Mouse (Mus musculus) limb, embryonic 14.5 days (tissue): ENCODE data around the gene Dhodh. TPM values are rescaled to one million over a fixed set of nuclear protein-coding genes. Genes with fewer than 3 reads are reported as not detected.

ENCODE experiments used
- ATAC-seq: fragments of 200-750 bp; cut with Nextera tagmentation; 2 replicates; pipeline ENCODE4 v1.8.0; 2017; ENCODE audit warnings: low read depth, moderate number of reproducible peaks, moderate TSS enrichment; ENCODE audit not compliant: low FRiP score
- DNase-seq: peaks from one replicate; pipeline ENCODE4 v3.0.0-alpha.2; 2015; ENCODE audit warnings: low spot score
- H3K27ac ChIP-seq: fragments of 300-500 bp; sonication (generic); replicated peaks from 2 replicates; pipeline ENCODE4 v1.5.1; 2014; ENCODE audit warnings: low read depth, mild to moderate bottlenecking, low read length, moderate library complexity, mixed read lengths
- H3K27me3 ChIP-seq: fragments of 300-500 bp; sonication (generic); 2 replicates; pipeline ENCODE4 v1.6.1; 2014; ENCODE audit warnings: low read length, mixed read lengths; ENCODE audit not compliant: control insufficient read depth, insufficient read depth
- H3K36me3 ChIP-seq: fragments of 300-500 bp; sonication (generic); 2 replicates; pipeline ENCODE4 v1.6.1; 2014; ENCODE audit warnings: mild to moderate bottlenecking, low read length, moderate library complexity, mixed read lengths; ENCODE audit not compliant: control insufficient read depth, insufficient read depth
- H3K4me1 ChIP-seq: fragments of 300-500 bp; sonication (generic); 2 replicates; pipeline ENCODE4 v1.6.1; 2014; ENCODE audit warnings: antibody characterized with exemption, low read length, mixed read lengths; ENCODE audit not compliant: control insufficient read depth, insufficient read depth
- H3K4me2 ChIP-seq: fragments of 300-500 bp; sonication (generic); replicated peaks from 2 replicates; pipeline ENCODE4 v1.6.1; 2014; ENCODE audit warnings: low read depth, mild to moderate bottlenecking, low read length, moderate library complexity; ENCODE audit not compliant: severe bottlenecking
- H3K4me3 ChIP-seq: fragments of 300-500 bp; sonication (generic); replicated peaks from 2 replicates; pipeline ENCODE4 v1.5.1; 2014; ENCODE audit warnings: low read length
- H3K9ac ChIP-seq: fragments of 300-500 bp; sonication (generic); 2 replicates; pipeline ENCODE4 v1.6.1; 2014; ENCODE audit warnings: mild to moderate bottlenecking, low read depth, low read length, moderate library complexity; ENCODE audit not compliant: severe bottlenecking
- H3K9me3 ChIP-seq: fragments of 300-500 bp; sonication (generic); 2 replicates; pipeline ENCODE4 v1.6.1; 2016; ENCODE audit warnings: low read length; ENCODE audit not compliant: control insufficient read depth
- POLR2A ChIP-seq: fragments of 200-500 bp; IDR thresholded peaks from 2 replicates; pipeline ENCODE4 v1.8.0; 2012; ENCODE audit warnings: inconsistent platforms, mild to moderate bottlenecking, moderate library complexity, borderline replicate concordance; ENCODE audit not compliant: insufficient read depth, insufficient read length; ENCODE audit errors: extremely low read depth
- WGBS: fragments of 180-500 bp; shearing (Covaris S2); extraction: QIAGEN DNeasy Blood & Tissue Kit; methylation state at CpG from one replicate; pipeline ENCODE4 v1.1.7; 2014; 5-methylcytosine and 5-hydroxymethylcytosine counted together
- polyA plus RNA-seq, 2 experiments: library from polyadenylated mRNA; depleted of rRNA in 1 of 2; stranded (reverse) in 1 of 2; unstranded in 1 of 2; fragments of >200 nt; fragmentation: Nextera tagmentation in 1 of 2; extraction: Ambion mirVana in 1 of 2; gene quantifications; 2 replicates each; pipeline versions ENCODE4 v1.2.1 to v1.2.3; 2012 to 2014

Gene Dhodh
- polyA plus RNA-seq, 2 experiments: 41.8 to 42.3 TPM

DNA sequence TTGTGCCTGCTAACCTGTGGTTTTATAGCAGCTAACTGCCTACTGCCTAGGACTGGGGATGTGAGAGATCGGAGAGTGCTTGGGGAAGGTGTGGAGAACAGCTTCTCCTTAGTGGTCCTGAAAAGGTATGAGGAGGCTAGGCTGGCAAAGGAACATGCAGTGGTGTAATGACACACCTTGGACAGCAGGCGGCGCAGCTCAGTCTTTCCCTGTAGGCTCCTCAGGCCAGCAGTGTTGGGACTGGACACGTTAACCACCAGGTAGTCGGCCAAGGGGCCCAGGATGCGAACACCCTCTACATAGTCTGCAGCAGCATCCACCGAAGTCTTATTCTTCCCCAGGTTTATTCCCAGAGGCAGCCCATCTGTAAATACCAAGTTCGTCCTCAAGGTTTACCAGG lies 12.6 kb downstream of the Dhodh start:
- whole genome bisulfite sequencing: 48% methylated on average over 8 of the region's 8 CpGs

DNA sequence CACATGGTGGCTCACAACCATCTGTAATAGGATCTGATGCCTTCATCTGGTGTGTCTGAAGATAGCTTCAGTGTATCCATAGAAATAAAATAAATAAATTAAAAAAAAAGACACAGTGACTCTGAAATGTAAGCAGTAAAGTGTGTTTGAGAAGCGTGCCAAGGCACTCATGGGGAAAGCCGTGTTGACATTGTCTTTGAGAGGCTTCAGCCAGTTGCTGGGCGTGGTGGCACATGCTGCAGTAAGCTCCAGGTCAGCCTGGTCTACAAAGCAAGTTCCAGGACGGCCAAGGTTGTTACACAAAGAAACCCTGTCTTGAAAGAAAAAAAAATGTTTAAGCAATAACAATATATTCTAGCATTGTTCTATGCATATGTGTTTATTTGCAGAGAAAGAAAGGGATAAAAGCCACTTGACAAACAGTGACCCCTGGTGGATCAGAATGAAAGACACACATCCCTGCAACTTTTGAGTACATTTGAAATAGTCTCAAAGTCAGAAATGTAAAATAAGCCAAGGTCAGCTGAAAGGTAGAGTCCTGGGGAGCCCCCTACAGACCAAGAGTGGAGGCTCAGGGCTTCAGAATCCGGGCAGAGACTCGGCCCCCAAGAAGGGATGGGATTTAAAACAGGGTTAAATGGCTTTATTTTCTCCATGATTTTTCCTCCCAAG lies 15.2 kb downstream of the Dhodh start:
- no peaks in the 10 kb centered on the region for H3K27me3 ChIP-seq
- no peak overlapping the region for H3K4me3 ChIP-seq
- no peaks in the 10 kb centered on the region for H3K4me1 ChIP-seq
- H3K9ac ChIP-seq: no peak overlapping the region
- DNase-seq (peak; percentile 40), ATAC-seq (no peak)
- WGBS: 74% methylated on average over 6 of the region's 6 CpGs
- no peak overlapping the region for H3K4me2 ChIP-seq
- no peaks in the 10 kb centered on the region for H3K9me3 ChIP-seq
- TF ChIP-seq POLR2A: no peak
- peaks cover 37% of the 10 kb centered on the region for H3K36me3 ChIP-seq
- no peak overlapping the region for H3K27ac ChIP-seq

More for the DNA sequence above, 12.6 kb downstream of the Dhodh start:
- ATAC-seq (no peak), DNase-seq (no peak)
- H3K36me3 ChIP-seq: peaks cover 56% of the 10 kb centered on the region
- no peak overlapping the region for H3K27ac ChIP-seq
- no peaks in the 10 kb centered on the region for H3K4me1 ChIP-seq
- H3K4me3 ChIP-seq: no peak overlapping the region
- H3K9ac ChIP-seq: no peak overlapping the region
- no peak for TF ChIP-seq POLR2A
- no peaks in the 10 kb centered on the region for H3K9me3 ChIP-seq
- H3K4me2 ChIP-seq: no peak overlapping the region
- H3K27me3 ChIP-seq: no peaks in the 10 kb centered on the region

DNA sequence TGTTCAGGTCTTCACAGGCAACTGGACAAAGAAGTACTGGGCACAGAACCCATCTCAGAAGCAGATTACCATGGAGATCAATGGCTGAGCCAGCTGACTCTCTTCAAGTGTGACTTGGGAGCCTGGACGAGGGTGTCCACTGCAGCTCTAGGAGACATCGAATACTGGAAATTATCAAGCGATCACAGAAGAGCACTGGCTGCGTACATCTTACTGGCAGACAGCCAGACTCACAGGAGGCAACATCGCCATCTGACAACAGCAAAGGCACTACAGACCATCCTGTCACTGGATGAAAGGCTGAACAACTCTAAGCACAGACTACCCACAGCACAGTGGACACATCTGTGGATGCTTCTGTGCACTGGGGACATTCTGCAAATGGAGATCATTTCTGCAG lies 16.3 kb downstream of the Dhodh start:
- H3K9ac ChIP-seq: no peak overlapping the region
- H3K27me3 ChIP-seq: no peaks in the 10 kb centered on the region
- H3K4me1 ChIP-seq: no peaks in the 10 kb centered on the region
- TF ChIP-seq POLR2A: no peak
- WGBS: 93% methylated on average over 5 of the region's 5 CpGs
- ATAC-seq (no peak), DNase-seq (no peak)
- no peaks in the 10 kb centered on the region for H3K9me3 ChIP-seq
- H3K4me2 ChIP-seq: no peak overlapping the region
- peaks cover 36% of the 10 kb centered on the region for H3K36me3 ChIP-seq
- H3K4me3 ChIP-seq: no peak overlapping the region
- no peak overlapping the region for H3K27ac ChIP-seq

DNA sequence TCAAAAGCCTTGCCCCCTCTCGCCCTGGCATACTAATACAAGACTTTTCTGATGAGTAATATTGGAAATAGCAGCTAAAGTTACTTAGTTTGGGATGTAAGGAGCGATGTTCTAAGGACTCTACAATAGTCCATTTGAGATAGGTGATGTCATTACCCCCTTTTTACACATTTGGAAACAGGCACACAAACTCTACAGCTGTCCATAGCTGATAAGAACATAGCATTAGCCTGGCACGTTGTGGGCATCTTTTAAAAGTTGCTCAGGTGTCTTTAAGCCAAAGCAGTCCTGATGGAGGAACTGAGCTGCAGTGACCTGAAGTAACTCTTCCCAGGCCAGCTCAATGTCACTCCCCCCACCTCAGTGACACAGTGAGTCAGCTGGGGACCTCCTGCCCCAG lies 17.1 kb downstream of the Dhodh start:
- ATAC-seq (no peak), DNase-seq (no peak)
- no peaks in the 10 kb centered on the region for H3K27me3 ChIP-seq
- H3K9ac ChIP-seq: no peak overlapping the region
- no peaks in the 10 kb centered on the region for H3K9me3 ChIP-seq
- H3K27ac ChIP-seq: no peak overlapping the region
- H3K4me1 ChIP-seq: no peaks in the 10 kb centered on the region
- H3K4me3 ChIP-seq: no peak overlapping the region
- no peak overlapping the region for H3K4me2 ChIP-seq
- 85% methylated on average over 3 of the region's 3 CpGs for WGBS
- no peak for TF ChIP-seq POLR2A
- peaks cover 36% of the 10 kb centered on the region for H3K36me3 ChIP-seq

DNA sequence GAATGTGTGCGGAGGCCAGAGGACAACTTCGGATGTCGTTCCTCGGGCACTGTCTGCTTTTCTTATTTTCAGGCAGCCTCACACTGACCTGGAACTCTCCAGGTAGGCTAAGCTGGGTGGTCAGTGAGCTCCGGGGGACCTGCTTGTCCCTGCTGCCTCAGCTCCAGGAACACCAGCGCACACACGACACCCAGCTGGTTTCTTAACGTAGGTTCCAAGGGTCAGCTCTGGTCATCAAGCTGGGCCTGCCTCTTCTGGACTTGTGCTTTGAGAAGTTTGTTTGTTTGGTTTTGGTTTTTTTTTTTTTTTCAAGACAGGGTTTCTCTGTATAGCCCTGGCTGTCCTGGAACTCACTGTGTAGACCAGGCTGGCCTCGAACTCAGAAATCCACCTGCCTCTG lies 17.6 kb downstream of the Dhodh start:
- Histone ChIP-seq H3K9ac (no peak overlapping the region), H3K36me3 (peaks cover 36% of the 10 kb centered on the region), H3K27me3 (no peaks in the 10 kb centered on the region), H3K4me2 (no peak overlapping the region), H3K4me3 (no peak overlapping the region), H3K27ac (no peak overlapping the region), H3K4me1 (no peaks in the 10 kb centered on the region), H3K9me3 (no peaks in the 10 kb centered on the region)
- DNase-seq (no peak), ATAC-seq (no peak)
- WGBS: 88% methylated on average over 9 of the region's 9 CpGs
- no peak for TF ChIP-seq POLR2A
